Mouse (Mus musculus) bone marrow, adult 2 months (tissue): ENCODE results near the gene Btbd10.

Source experiments
- CTCF ChIP-seq: fragments of 200-500 bp; IDR thresholded peaks from 2 replicates; pipeline ENCODE4 v1.5.1; 2011; ENCODE audit warnings: low read length, control low read depth; ENCODE audit not compliant: control insufficient read depth, insufficient read depth
- POLR2A ChIP-seq: fragments of 200-500 bp; IDR thresholded peaks from 2 replicates; pipeline ENCODE4 v1.6.1; 2011; ENCODE audit warnings: low read depth, mild to moderate bottlenecking, control low read depth, low read length, borderline replicate concordance; ENCODE audit not compliant: control insufficient read depth

DNA sequence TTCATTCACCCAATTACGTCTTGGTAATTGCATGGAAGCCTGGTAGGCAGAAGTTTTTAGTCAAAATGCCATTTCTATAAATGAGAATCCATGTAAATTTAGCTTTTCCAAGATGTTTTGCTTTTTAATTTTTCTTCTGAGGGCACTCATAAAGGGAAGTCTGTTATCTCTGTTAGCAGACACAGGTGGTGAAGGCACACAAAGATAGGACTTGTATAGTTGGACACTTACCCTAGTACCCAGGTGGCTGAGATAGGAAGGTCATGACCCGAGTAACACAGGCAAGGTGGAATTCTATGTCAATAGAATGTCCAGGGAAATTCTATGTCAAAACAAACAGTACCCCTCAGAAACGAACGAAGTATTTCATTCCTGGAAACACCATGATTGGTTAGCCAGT lies 77.0 kb downstream of the Btbd10 start:
- TF ChIP-seq POLR2A (no peak), CTCF (no peak)
